Comparison of ENCODE assay signal across 17 mouse cellular contexts in genomic region chr3:149262332-149262970, GRCm38 (mm10).
DNase-seq lines count a peak whose midpoint lies in the region; ATAC-seq lines count a peak whose summit lies in the region.
"Had no signal": no experiment of that assay in that cellular context is flagged by ENCODE, and none has a peak within 500 bp of the region (broad histone marks: within the 10 kb centered on the region; RNA-seq: fewer than 3 reads in every experiment).

No protein-coding gene starts in this region.

- peak; percentile 37 for DNase-seq in heart, adult 8-10 months (ENCODE audit: low spot score)
- peak; percentile 24 for DNase-seq in kidney, postnatal 14 days
- peak; percentile 25 to 61 for DNase-seq in kidney, postnatal 36 days
- no peak for DNase-seq in spleen, postnatal 14 days (ENCODE audit: low spot score in 2 of 2)
- no peak for DNase-seq in limb, embryonic 10.5 days (ENCODE audit: low spot score)
- DNase-seq: cerebellum, postnatal 25 days; liver, embryonic 13.5 days; thymus, adult 2 months had no signal

- no peak overlapping the region for H3K4me3 ChIP-seq in heart, embryonic 12.5 days
- H3K4me3 ChIP-seq in kidney, embryonic 16.5 days (ENCODE audit: low read length): no peak overlapping the region
- H3K4me3 ChIP-seq in macrophage (ENCODE audit: inconsistent target): no peak overlapping the region
- no peak overlapping the region for H3K4me3 ChIP-seq in limb, embryonic 10.5 days
- H3K4me3 ChIP-seq: erythroblast, embryonic 14.5 days; forebrain, embryonic 15.5 days; hindbrain, embryonic 12.5 days; intestine, embryonic 15.5 days; liver, embryonic 13.5 days; megakaryocyte, embryonic 14.5 days; neural tube, embryonic 12.5 days had no signal

- H3K79me2 ChIP-seq in macrophage (ENCODE audit: inconsistent target): no peaks in the 10 kb centered on the region

- no peak overlapping the region for H3K27ac ChIP-seq in heart, embryonic 12.5 days (ENCODE audit: poor library complexity, severe bottlenecking)
- H3K27ac ChIP-seq in kidney, embryonic 16.5 days (ENCODE audit: low read length): no peak overlapping the region
- peak overlapping the region; percentile 42 for H3K27ac ChIP-seq in macrophage
- H3K27ac ChIP-seq in limb, embryonic 10.5 days: no peak overlapping the region
- H3K27ac ChIP-seq: forebrain, embryonic 15.5 days; hindbrain, embryonic 12.5 days; intestine, embryonic 15.5 days; liver, embryonic 13.5 days; neural tube, embryonic 12.5 days had no signal

- WGBS in heart, embryonic 12.5 days: 41% methylated on average over 3 of the region's 3 CpGs
- WGBS in kidney, embryonic 16.5 days: 50% methylated on average over 3 of the region's 3 CpGs
- 93% methylated on average over 3 of the region's 3 CpGs for WGBS in macrophage (ENCODE audit: missing documents)
- WGBS in limb, embryonic 10.5 days: 84% methylated on average over 3 of the region's 3 CpGs

- peaks cover 17% of the 10 kb centered on the region for H3K4me1 ChIP-seq in heart, embryonic 12.5 days (replicated peaks)
- peaks cover 6% of the 10 kb centered on the region for H3K4me1 ChIP-seq in kidney, embryonic 16.5 days (ENCODE audit: insufficient read depth, low read length)
- no peaks in the 10 kb centered on the region for H3K4me1 ChIP-seq in limb, embryonic 10.5 days
- H3K4me1 ChIP-seq: intestine, embryonic 15.5 days; liver, embryonic 13.5 days; megakaryocyte, embryonic 14.5 days had no signal

- no peaks in the 10 kb centered on the region for H3K9me3 ChIP-seq in heart, embryonic 12.5 days (replicated peaks)
- no peaks in the 10 kb centered on the region for H3K9me3 ChIP-seq in kidney, embryonic 16.5 days (ENCODE audit: low read length)
- no peaks in the 10 kb centered on the region for H3K9me3 ChIP-seq in limb, embryonic 10.5 days (replicated peaks)
- H3K9me3 ChIP-seq: forebrain, embryonic 15.5 days; hindbrain, embryonic 12.5 days; intestine, embryonic 15.5 days; liver, embryonic 13.5 days; neural tube, embryonic 12.5 days had no signal

- no peaks in the 10 kb centered on the region for H3K27me3 ChIP-seq in heart, embryonic 12.5 days (replicated peaks)
- no peaks in the 10 kb centered on the region for H3K27me3 ChIP-seq in kidney, embryonic 16.5 days (ENCODE audit: insufficient read depth, low read length)
- no peaks in the 10 kb centered on the region for H3K27me3 ChIP-seq in limb, embryonic 10.5 days (ENCODE audit: low read depth, poor library complexity, severe bottlenecking)
- H3K27me3 ChIP-seq: forebrain, embryonic 15.5 days; hindbrain, embryonic 12.5 days; intestine, embryonic 15.5 days; liver, embryonic 13.5 days; megakaryocyte, embryonic 14.5 days; neural tube, embryonic 12.5 days had no signal

- no peak overlapping the region for H3K9ac ChIP-seq in heart, embryonic 12.5 days
- no peak overlapping the region for H3K9ac ChIP-seq in kidney, embryonic 16.5 days (replicated peaks; ENCODE audit: low read length)
- H3K9ac ChIP-seq: forebrain, embryonic 15.5 days; hindbrain, embryonic 12.5 days; intestine, embryonic 15.5 days; liver, embryonic 13.5 days; neural tube, embryonic 12.5 days had no signal

- no peaks in the 10 kb centered on the region for H3K36me3 ChIP-seq in heart, embryonic 12.5 days
- no peaks in the 10 kb centered on the region for H3K36me3 ChIP-seq in kidney, embryonic 16.5 days (ENCODE audit: insufficient read depth, low read length)
- no peaks in the 10 kb centered on the region for H3K36me3 ChIP-seq in macrophage (ENCODE audit: inconsistent target)
- no peaks in the 10 kb centered on the region for H3K36me3 ChIP-seq in limb, embryonic 10.5 days
- H3K36me3 ChIP-seq: forebrain, embryonic 15.5 days; hindbrain, embryonic 12.5 days; intestine, embryonic 15.5 days; liver, embryonic 13.5 days; neural tube, embryonic 12.5 days had no signal

- ATAC-seq in heart, embryonic 12.5 days (ENCODE audit: insufficient number of reproducible peaks, low FRiP score): no peak
- no peak; the same call in 1 of the 2 replicates for ATAC-seq in kidney, embryonic 16.5 days (ENCODE audit: low FRiP score, low TSS enrichment)
- ATAC-seq: forebrain, embryonic 15.5 days; intestine, embryonic 15.5 days had no signal

- no peak overlapping the region for H3K4me2 ChIP-seq in heart, embryonic 12.5 days
- no peak overlapping the region for H3K4me2 ChIP-seq in kidney, embryonic 16.5 days (replicated peaks; ENCODE audit: low read depth, low read length)
- H3K4me2 ChIP-seq: forebrain, embryonic 15.5 days; hindbrain, embryonic 12.5 days; intestine, embryonic 15.5 days; liver, embryonic 13.5 days; neural tube, embryonic 12.5 days had no signal

Comparison
In these comparisons a context has a peak if more than half of its experiments do, and no peak if none do; other contexts are left out.
1. DNase-seq: peak in heart, adult 8-10 months (single experiment), kidney, postnatal 14 days (single experiment) and kidney, postnatal 36 days (2 of 2); none in spleen, postnatal 14 days (0 of 2) and limb, embryonic 10.5 days (single experiment).